Mouse (Mus musculus) erythroblast, embryonic 14.5 days (primary cell): ENCODE results near the gene Hlf.

Source experiments
- GATA1 ChIP-seq: IDR thresholded peaks from 2 replicates; pipeline ENCODE4 v1.6.1; 2012; ENCODE audit warnings: low read length, inconsistent platforms, mixed read lengths
- TAL1 ChIP-seq: IDR thresholded peaks from 3 replicates; pipeline ENCODE4 v1.6.1; 2012; ENCODE audit warnings: low read length, inconsistent platforms, mixed read lengths

DNA sequence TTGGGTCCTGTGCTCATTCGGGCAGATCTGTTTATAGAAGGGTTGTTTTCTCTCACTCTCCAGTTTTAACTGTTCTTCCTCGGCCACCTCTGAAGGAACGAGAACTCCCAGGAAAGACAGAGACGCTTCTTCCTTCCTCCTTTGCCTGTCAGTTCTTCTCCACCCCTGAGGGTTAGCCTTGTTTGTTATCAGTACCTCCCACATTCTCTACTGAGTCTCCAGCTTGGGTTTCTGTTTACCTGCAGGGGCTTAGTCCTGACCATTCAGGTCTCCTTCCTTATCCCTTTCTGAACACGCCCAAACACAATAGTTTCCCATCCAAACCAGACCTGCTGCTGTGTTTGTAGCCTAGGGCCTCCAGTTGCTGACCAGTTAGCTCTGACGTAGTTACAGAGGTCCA lies 8.2 kb upstream of the Hlf start:
- TF ChIP-seq GATA1: no peak
- no peak for TF ChIP-seq TAL1
